Mouse (Mus musculus) layer of hippocampus, adult 8-10 months (tissue): ENCODE data around the gene Cenpx. TPM values are rescaled to one million over a fixed set of nuclear protein-coding genes. Genes with fewer than 3 reads are reported as not detected.
"Not testable (repeated sequence)": the region's sequence is repeated elsewhere in the genome, so short reads cannot be mapped to it uniquely, and the experiment has no call there.

Experiments
- DNase-seq, 2 experiments: peaks; one replicate each; pipeline ENCODE4 v3.0.0; 2022; ENCODE audit warnings: low spot score in 2 of 2
- total RNA-seq, 4 experiments: library from RNA; stranded (reverse); gene quantifications; 2 replicates each; pipeline ENCODE4 v1.2.4; 2022

Gene Cenpx
- 10 to 100 TPM; 12.9 to 22.1 (median 17.2) TPM for total RNA-seq

DNA sequence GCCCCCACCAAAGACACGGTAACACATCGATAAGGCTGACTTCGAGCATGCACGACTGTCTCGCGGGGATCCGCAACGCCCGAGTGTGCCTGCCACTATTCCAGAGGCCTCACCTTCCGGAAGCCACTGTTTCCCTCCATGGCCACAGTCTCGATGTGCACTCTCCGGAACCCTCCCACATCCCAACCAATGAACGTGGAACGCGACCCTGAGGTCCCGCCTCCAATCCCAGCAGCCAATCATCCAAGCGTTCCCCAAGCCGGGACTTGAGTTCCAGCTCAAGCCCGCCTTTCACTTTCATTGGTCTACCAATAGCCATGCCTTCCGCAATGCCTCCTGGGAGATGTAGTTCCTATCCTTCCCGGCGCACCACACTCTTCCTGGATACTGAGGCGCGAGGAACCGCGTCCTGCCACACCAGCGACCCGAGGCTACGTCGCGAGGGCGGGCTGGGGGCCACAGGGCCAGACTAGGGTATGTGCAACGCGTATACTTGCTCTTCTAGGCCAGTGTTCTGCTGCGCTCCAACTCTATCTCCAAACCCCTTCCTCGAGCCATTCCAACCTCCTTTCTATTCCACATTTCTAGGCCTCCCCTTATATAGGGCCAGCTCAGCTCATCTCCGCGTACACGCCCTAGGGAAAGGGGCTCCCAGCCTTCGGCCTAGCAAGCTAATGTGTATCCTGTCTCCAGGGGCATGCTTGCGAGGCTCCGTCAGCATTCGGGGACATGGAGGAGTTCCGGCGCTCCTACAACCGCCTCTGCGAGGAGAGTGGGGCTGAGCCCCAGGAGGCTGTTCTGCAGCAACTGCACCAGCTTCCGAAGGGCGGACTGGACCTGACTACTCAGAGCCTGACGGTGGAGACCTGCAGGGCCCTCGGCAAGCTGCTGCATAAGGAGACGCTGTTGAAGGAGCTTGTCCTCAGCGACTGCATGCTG lies at the start of gene Cenpx, which contains the start of gene Lrrc45:
Gene Cenpx (minus strand): TSS at position 159 of the 939 bp plus-strand sequence.
Gene Lrrc45 (plus strand): TSS at position 346 of the 939 bp plus-strand sequence.
- peak; percentile 97 to 99 for DNase-seq

GRCm38 (mm10) chr11:120762672-120763041 lies 49.1 kb upstream of the Cenpx start, which contains the start of gene Hmga1b:
TSS of gene Hmga1b (plus strand) at chr11:120762794.
- not testable (repeated sequence) for DNase-seq

- DNase-seq, result no peak
These were observed 48.5 kb upstream of the Cenpx start for GRCm38 (mm10) chr11:120761811-120762671.

DNA sequence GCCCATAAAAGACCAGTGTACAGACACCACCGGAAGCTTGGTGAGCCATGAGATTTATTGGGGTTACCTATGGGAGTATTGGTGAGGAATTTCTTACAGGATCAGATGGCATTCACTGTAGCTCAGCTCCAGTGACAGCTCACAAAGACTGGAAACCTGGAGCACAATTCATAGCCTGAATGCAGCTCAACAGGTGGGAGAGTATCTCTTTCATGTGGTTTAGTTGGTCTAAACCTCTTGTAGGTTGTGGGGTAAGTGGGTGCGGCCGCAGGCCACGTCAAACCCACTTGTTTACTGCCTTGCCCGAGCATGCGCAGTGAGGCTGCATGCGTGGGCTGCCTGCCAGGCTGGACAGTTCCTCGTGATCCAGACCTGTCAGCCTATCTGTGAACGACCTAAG lies 46.7 kb upstream of the Cenpx start:
- no peak for DNase-seq

GRCm38 (mm10) chr11:120751606-120752005 lies 38.1 kb upstream of the Cenpx start:
- no peak for DNase-seq

DNA sequence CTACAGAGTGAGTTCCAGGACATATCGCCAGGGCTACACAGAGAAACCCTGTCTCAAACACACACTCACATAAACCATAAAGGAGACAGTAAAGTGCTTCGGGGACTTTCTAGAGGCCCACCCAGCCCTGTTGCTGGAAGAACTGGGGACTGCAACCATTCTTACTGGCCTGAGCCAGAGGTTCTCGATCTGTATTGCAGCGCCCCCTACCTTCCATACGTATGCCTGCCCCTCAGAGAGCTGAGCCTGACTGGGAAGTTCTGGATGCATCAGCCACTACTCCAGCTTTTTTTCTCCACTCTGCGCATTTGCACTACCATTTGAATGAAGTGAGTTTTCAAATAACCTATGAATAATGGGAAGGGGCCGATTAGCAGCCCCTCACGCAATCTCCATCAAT lies 35.9 kb upstream of the Cenpx start:
- no peak for DNase-seq

DNA sequence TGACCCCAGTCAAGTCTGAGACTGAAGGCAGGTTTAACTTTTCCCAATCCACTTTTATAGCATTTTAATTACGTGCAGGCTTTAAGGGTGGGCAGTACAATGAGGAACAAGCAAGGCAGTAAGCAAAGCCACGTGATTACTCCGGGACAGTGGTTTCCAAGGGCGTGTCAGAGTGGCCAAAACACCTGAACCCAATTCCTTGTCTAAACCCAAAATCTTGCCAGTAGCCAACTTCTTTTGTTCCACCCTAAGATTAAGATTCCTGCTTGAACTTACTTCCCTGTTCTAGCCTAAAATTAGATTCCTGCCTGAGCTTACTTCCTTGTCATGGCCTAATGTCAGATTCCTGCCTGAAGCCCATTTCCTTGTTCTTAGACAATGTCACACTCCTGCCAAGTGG lies 34.4 kb upstream of the Cenpx start:
- DNase-seq, result no peak

DNA sequence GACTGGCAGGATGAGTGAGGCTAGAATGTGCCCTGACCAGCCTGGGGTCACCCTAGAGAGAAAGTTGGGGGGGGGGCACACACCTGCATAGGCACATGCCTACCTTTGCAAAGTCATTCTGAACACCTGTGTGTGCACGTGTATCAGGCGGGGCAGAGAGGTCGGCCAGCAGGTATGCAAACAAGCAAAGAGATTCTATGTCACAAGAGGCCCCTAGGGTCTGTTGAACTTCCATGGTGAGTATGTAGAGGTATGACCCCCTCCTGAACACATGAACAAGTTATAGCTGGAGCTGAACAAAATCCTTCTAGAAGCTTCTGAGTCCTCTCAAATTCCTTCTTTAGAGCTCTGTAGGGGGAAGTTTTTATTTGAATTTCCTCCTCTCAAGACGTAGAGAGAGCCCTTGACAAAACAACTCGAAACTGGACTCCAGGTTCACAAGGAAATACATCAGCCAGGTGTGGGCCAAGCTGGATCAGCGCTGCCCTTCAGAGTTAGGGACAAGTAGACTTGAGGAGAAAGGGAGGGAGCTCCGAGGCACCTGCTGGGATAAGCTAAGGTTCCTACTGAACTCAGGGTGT lies 30.7 kb upstream of the Cenpx start:
- no peak for DNase-seq

- DNase-seq, result no peak
These were observed 27.4 kb upstream of the Cenpx start for GRCm38 (mm10) chr11:120740981-120741380.

- no peak for DNase-seq
These were observed 22.9 kb upstream of the Cenpx start for GRCm38 (mm10) chr11:120736424-120736823.

DNA sequence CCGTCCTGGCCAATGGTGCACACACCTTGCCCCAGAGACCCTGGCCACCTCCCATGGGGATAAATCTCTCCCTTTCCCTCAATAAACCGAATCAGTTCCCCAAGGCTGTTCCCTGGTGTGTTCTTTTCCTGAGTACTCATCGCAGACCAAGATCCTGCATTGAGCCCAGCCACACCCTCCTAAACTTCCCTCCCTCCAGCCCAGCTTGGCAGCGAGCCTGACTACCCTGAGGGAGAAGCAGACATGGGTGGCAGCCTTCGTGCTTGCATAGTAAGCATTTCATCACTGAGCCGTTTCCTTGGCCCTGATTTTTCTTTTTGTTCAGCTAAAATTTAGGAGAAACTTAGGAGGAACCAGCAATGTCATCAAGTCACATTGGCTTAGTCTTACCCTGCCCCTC lies 20.0 kb upstream of the Cenpx start:
- no peak for DNase-seq

- DNase-seq, result no peak
These were observed 18.5 kb upstream of the Cenpx start, which contains the start of gene Cbr2 for GRCm38 (mm10) chr11:120731858-120732680. TSS of gene Cbr2 (minus strand) at chr11:120732114.

- DNase-seq, result no peak
These were observed 17.9 kb upstream of the Cenpx start for GRCm38 (mm10) chr11:120731395-120731794.

DNA sequence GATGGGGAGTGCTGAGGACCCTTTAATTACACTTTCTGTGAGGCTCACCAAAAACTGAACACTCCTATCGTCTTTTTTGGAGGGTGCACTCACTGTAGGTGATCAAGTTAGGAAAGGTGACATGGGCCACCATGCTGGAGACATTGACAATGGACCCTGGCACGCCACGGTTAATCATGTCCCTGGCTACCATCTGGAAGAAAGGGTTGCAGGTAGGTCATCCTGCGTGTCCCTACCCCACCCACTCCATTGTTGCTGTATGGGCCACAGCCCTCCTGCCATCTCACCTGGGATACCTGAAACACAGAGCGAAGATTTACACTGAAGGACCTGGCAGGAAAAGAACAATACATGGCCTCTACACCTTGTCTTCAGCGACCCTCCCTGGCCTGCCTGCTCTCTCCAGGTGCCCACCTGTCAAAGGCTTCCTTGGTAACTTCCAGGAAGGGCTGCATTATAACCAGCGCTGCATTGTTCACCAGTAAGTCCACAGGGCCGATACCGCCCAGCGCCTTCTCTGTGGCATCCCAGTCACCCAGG lies 16.9 kb upstream of the Cenpx start:
- DNase-seq, result no peak

- not testable (repeated sequence) for DNase-seq
These were observed 16.0 kb upstream of the Cenpx start for GRCm38 (mm10) chr11:120729432-120730050.

- no peak for DNase-seq
These were observed 15.1 kb upstream of the Cenpx start for GRCm38 (mm10) chr11:120728530-120729240.

- no peak for DNase-seq
These were observed 14.0 kb upstream of the Cenpx start for GRCm38 (mm10) chr11:120727564-120727963.

DNA sequence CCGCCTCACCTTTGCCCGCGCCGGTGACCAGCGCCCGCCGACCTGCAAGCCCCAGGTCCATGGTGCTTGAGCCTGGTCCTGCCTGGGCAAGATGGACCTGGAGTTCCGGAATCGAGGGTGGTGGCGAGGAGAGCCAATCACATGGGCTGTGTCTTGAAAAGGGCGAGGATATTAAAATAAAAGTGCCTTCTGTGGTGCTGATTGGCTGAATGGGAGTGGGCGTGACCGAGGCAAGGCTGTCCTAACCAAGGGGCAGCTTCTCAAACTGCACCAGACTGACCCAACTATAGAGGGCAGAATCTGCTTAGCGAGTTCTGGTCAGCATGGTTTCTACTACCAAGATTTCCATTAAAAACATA lies 13.6 kb upstream of the Cenpx start, which contains the start of gene Dcxr:
Gene Dcxr (minus strand): TSS at position 113 of the 359 bp plus-strand sequence.
- DNase-seq, result peak; percentile 73 to 82
